Mouse (Mus musculus): ENCODE results near the gene Fars2. TPM values are rescaled to one million over a fixed set of nuclear protein-coding genes. Genes with fewer than 3 reads are reported as not detected.

The Fars2 gene
- polyA plus RNA-seq, 1 experiment from 2014 or later, result 23.5 TPM

- no peaks in the 10 kb centered on the region for H3K27me3 ChIP-seq (replicated peaks; ENCODE audit: low read depth, poor library complexity, severe bottlenecking)
- H3K27ac ChIP-seq (replicated peaks), result no peak overlapping the region
- 73% methylated on average over 7 of the region's 7 CpGs for whole genome bisulfite sequencing
- H3K4me3 ChIP-seq, result no peak overlapping the region
- H3K4me1 ChIP-seq, result no peaks in the 10 kb centered on the region
- H3K9me3 ChIP-seq, result no peaks in the 10 kb centered on the region
- DNase-seq (ENCODE audit: low spot score), result no peak
- H3K36me3 ChIP-seq (replicated peaks), result no peaks in the 10 kb centered on the region
Measured at GRCm38 (mm10) chr13:36695516-36696201, 578.4 kb downstream of the Fars2 start.

- Histone ChIP-seq H3K27me3 (replicated peaks; ENCODE audit: low read depth, poor library complexity, severe bottlenecking) (no peaks in the 10 kb centered on the region), H3K4me1 (no peaks in the 10 kb centered on the region), H3K27ac (replicated peaks) (no peak overlapping the region), H3K4me3 (no peak overlapping the region), H3K36me3 (replicated peaks) (no peaks in the 10 kb centered on the region), H3K9me3 (no peaks in the 10 kb centered on the region)
- 89% methylated on average over 8 of the region's 8 CpGs for WGBS
- DNase-seq (ENCODE audit: low spot score), result no peak
Measured at GRCm38 (mm10) chr13:36696351-36696771, 579.1 kb downstream of the Fars2 start.

- H3K4me3 ChIP-seq, result no peak overlapping the region
- 72% methylated on average over 3 of the region's 3 CpGs for WGBS
- no peak for DNase-seq (ENCODE audit: low spot score)
- H3K9me3 ChIP-seq, result no peaks in the 10 kb centered on the region
- no peak overlapping the region for H3K27ac ChIP-seq (replicated peaks)
- H3K4me1 ChIP-seq, result no peaks in the 10 kb centered on the region
- H3K27me3 ChIP-seq (replicated peaks; ENCODE audit: low read depth, poor library complexity, severe bottlenecking), result no peaks in the 10 kb centered on the region
- H3K36me3 ChIP-seq (replicated peaks), result no peaks in the 10 kb centered on the region
Measured at GRCm38 (mm10) chr13:36707088-36707690, 590.0 kb downstream of the Fars2 start.

- Histone ChIP-seq H3K4me1 (no peaks in the 10 kb centered on the region), H3K36me3 (replicated peaks) (no peaks in the 10 kb centered on the region), H3K4me3 (no peak overlapping the region), H3K27ac (replicated peaks) (no peak overlapping the region), H3K27me3 (replicated peaks; ENCODE audit: low read depth, poor library complexity, severe bottlenecking) (no peaks in the 10 kb centered on the region), H3K9me3 (no peaks in the 10 kb centered on the region)
- 78% methylated on average over 2 of the region's 2 CpGs for WGBS
- no peak for DNase-seq (ENCODE audit: low spot score)
Measured at GRCm38 (mm10) chr13:36714101-36714500, 596.9 kb downstream of the Fars2 start.

- no peaks in the 10 kb centered on the region for H3K4me1 ChIP-seq
- 61% methylated on average over 2 of the region's 2 CpGs for WGBS
- no peaks in the 10 kb centered on the region for H3K9me3 ChIP-seq
- H3K27ac ChIP-seq (replicated peaks), result no peak overlapping the region
- H3K27me3 ChIP-seq (replicated peaks; ENCODE audit: low read depth, poor library complexity, severe bottlenecking), result peaks cover 15% of the 10 kb centered on the region
- DNase-seq (ENCODE audit: low spot score), result no peak
- H3K36me3 ChIP-seq (replicated peaks), result no peaks in the 10 kb centered on the region
- no peak overlapping the region for H3K4me3 ChIP-seq
Measured at GRCm38 (mm10) chr13:36716708-36717107, 599.5 kb downstream of the Fars2 start.

GRCm38 (mm10) chr13:36717376-36717775, 600.2 kb downstream of the Fars2 start:
- no peak for DNase-seq (ENCODE audit: low spot score)
- no peak overlapping the region for H3K4me3 ChIP-seq
- no peak overlapping the region for H3K27ac ChIP-seq (replicated peaks)
- no peaks in the 10 kb centered on the region for H3K4me1 ChIP-seq
- no peaks in the 10 kb centered on the region for H3K36me3 ChIP-seq (replicated peaks)
- H3K27me3 ChIP-seq (replicated peaks; ENCODE audit: low read depth, poor library complexity, severe bottlenecking), result peaks cover 22% of the 10 kb centered on the region
- no peaks in the 10 kb centered on the region for H3K9me3 ChIP-seq
- 70% methylated on average over 3 of the region's 3 CpGs for WGBS

- Histone ChIP-seq H3K36me3 (replicated peaks) (no peaks in the 10 kb centered on the region), H3K4me1 (peaks cover 20% of the 10 kb centered on the region), H3K9me3 (no peaks in the 10 kb centered on the region), H3K27ac (replicated peaks) (no peak overlapping the region), H3K4me3 (no peak overlapping the region), H3K27me3 (replicated peaks; ENCODE audit: low read depth, poor library complexity, severe bottlenecking) (peaks cover 53% of the 10 kb centered on the region)
- DNase-seq (ENCODE audit: low spot score), result no peak
- 91% methylated on average over 5 of the region's 5 CpGs for WGBS
Measured at GRCm38 (mm10) chr13:36720297-36721017, 603.2 kb downstream of the Fars2 start.

GRCm38 (mm10) chr13:36722309-36722708, 605.1 kb downstream of the Fars2 start:
- H3K4me1 ChIP-seq, result peaks cover 30% of the 10 kb centered on the region
- no peaks in the 10 kb centered on the region for H3K9me3 ChIP-seq
- no peaks in the 10 kb centered on the region for H3K36me3 ChIP-seq (replicated peaks)
- no peak overlapping the region for H3K4me3 ChIP-seq
- DNase-seq (ENCODE audit: low spot score), result no peak
- peaks cover 71% of the 10 kb centered on the region for H3K27me3 ChIP-seq (replicated peaks; ENCODE audit: low read depth, poor library complexity, severe bottlenecking)
- no peak overlapping the region for H3K27ac ChIP-seq (replicated peaks)

GRCm38 (mm10) chr13:36723726-36724300, 606.6 kb downstream of the Fars2 start:
- no peak overlapping the region for H3K27ac ChIP-seq (replicated peaks)
- peak overlapping the region; percentile 16; the same call in 1 of the 2 replicates for H3K4me3 ChIP-seq
- peak; percentile 36 for DNase-seq (ENCODE audit: low spot score)
- no peaks in the 10 kb centered on the region for H3K9me3 ChIP-seq
- WGBS, result 2% methylated on average over 15 of the region's 15 CpGs
- peaks cover 87% of the 10 kb centered on the region for H3K27me3 ChIP-seq (replicated peaks; ENCODE audit: low read depth, poor library complexity, severe bottlenecking)
- H3K36me3 ChIP-seq (replicated peaks), result no peaks in the 10 kb centered on the region
- H3K4me1 ChIP-seq, result peaks cover 35% of the 10 kb centered on the region

GRCm38 (mm10) chr13:36724533-36725470, 607.6 kb downstream of the Fars2 start:
- Histone ChIP-seq H3K27me3 (replicated peaks; ENCODE audit: low read depth, poor library complexity, severe bottlenecking) (peaks cover 96% of the 10 kb centered on the region), H3K4me3 (peak overlapping the region; percentile 44), H3K27ac (replicated peaks) (no peak overlapping the region), H3K9me3 (no peaks in the 10 kb centered on the region), H3K36me3 (replicated peaks) (no peaks in the 10 kb centered on the region), H3K4me1 (peaks cover 35% of the 10 kb centered on the region)
- WGBS, result under 1% methylated on average over 40 of the region's 40 CpGs
- DNase-seq (ENCODE audit: low spot score), result peak; percentile 61

- H3K27ac ChIP-seq (replicated peaks), result no peak overlapping the region
- H3K27me3 ChIP-seq (replicated peaks; ENCODE audit: low read depth, poor library complexity, severe bottlenecking), result peaks cover 100% of the 10 kb centered on the region
- H3K36me3 ChIP-seq (replicated peaks), result no peaks in the 10 kb centered on the region
- WGBS, result 1% methylated on average over 8 of the region's 8 CpGs
- no peak overlapping the region for H3K4me3 ChIP-seq
- DNase-seq (ENCODE audit: low spot score), result no peak
- peaks cover 35% of the 10 kb centered on the region for H3K4me1 ChIP-seq
- no peaks in the 10 kb centered on the region for H3K9me3 ChIP-seq
Measured at GRCm38 (mm10) chr13:36725881-36726280, 608.7 kb downstream of the Fars2 start.

GRCm38 (mm10) chr13:36726551-36726950, 609.3 kb downstream of the Fars2 start:
- peaks cover 41% of the 10 kb centered on the region for H3K4me1 ChIP-seq
- WGBS, result under 1% methylated on average over 24 of the region's 24 CpGs

More at GRCm38 (mm10) chr13:36726551-36726950, 609.3 kb downstream of the Fars2 start:
- Histone ChIP-seq H3K4me3 (peak overlapping the region; percentile 55), H3K27ac (replicated peaks) (no peak overlapping the region), H3K9me3 (no peaks in the 10 kb centered on the region), H3K36me3 (replicated peaks) (no peaks in the 10 kb centered on the region), H3K27me3 (replicated peaks; ENCODE audit: low read depth, poor library complexity, severe bottlenecking) (peaks cover 100% of the 10 kb centered on the region)
- DNase-seq (ENCODE audit: low spot score), result peak; percentile 59
